Comparison of ENCODE assay signal across 8 mouse cellular contexts in the genomic region with DNA sequence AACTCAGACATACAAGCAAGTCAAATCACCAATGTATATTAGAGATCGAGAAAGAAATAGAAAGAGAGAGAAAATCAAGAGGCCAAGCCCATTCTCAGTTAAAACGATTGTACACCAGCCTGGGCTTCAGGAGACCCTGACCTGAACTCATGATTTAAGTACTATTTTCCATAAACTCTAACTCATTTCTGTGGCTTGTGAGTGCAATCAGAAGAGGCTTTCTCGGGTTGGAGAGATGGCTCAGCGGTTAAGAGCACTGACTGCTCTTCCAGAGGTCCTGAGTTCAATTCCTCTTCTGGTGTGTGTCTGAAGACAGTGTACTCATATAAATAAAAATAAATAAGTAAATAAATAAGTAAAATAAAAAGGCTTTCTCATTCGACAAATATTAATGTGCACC. TPM values are rescaled to one million over a fixed set of nuclear protein-coding genes. Genes with fewer than 3 reads are reported as not detected.
DNase-seq lines count a peak whose midpoint lies in the region; ATAC-seq and TF ChIP-seq lines count a peak whose summit lies in the region.

No protein-coding gene starts in this region.

- no peak overlapping the region for H3K27ac ChIP-seq in lung, embryonic 15.5 days
- H3K27ac ChIP-seq in embryonic facial prominence, embryonic 15.5 days (replicated peaks) = 0 out of 2 replicates have a peak overlapping the region, but pooled peaks have one; percentile 94
- no peak overlapping the region for H3K27ac ChIP-seq in limb, embryonic 11.5 days (replicated peaks; ENCODE audit: low read depth, low read length)
- H3K27ac ChIP-seq in olfactory bulb, adult 2 months (ENCODE audit: insufficient read depth, low read depth, low read length) = no peak overlapping the region

- no peaks in the 10 kb centered on the region for H3K9me3 ChIP-seq in lung, embryonic 15.5 days
- H3K9me3 ChIP-seq in embryonic facial prominence, embryonic 15.5 days (replicated peaks) = no peaks in the 10 kb centered on the region
- H3K9me3 ChIP-seq in limb, embryonic 11.5 days (ENCODE audit: control insufficient read depth, low read length) = no peaks in the 10 kb centered on the region

- TF ChIP-seq CTCF in olfactory bulb, adult 2 months (IDR thresholded peaks at IDR 0.05; ENCODE audit: insufficient read depth, low read depth, low read length) = no peak

- H3K27me3 ChIP-seq in lung, embryonic 15.5 days = no peaks in the 10 kb centered on the region
- no peaks in the 10 kb centered on the region for H3K27me3 ChIP-seq in embryonic facial prominence, embryonic 15.5 days
- H3K27me3 ChIP-seq in limb, embryonic 11.5 days (ENCODE audit: control insufficient read depth, insufficient read depth, low read length) = no peaks in the 10 kb centered on the region

- ATAC-seq in lung, embryonic 15.5 days (ENCODE audit: borderline replicate concordance, extremely low read depth, low FRiP score, low TSS enrichment) = no peak
- ATAC-seq in embryonic facial prominence, embryonic 15.5 days (ENCODE audit: insufficient number of reproducible peaks, low FRiP score, low TSS enrichment, low read depth) = no peak
- no peak for ATAC-seq in limb, embryonic 11.5 days (ENCODE audit: insufficient number of reproducible peaks, low FRiP score, low TSS enrichment, low read depth)

- WGBS in lung, embryonic 15.5 days = 37% methylated on average over 5 of the region's 5 CpGs
- WGBS in embryonic facial prominence, embryonic 15.5 days = 50% methylated on average over 5 of the region's 5 CpGs
- WGBS in limb, embryonic 11.5 days = 60% methylated on average over 5 of the region's 5 CpGs
- 48% methylated on average over 5 of the region's 5 CpGs for WGBS in olfactory bulb, adult 2 months

- peak overlapping the region; percentile 76 for H3K4me2 ChIP-seq in lung, embryonic 15.5 days
- peak overlapping the region; percentile 62 for H3K4me2 ChIP-seq in embryonic facial prominence, embryonic 15.5 days (replicated peaks)
- peak overlapping the region; percentile 68 for H3K4me2 ChIP-seq in limb, embryonic 11.5 days (ENCODE audit: low read depth, severe bottlenecking)

- H3K9ac ChIP-seq in lung, embryonic 15.5 days = peak overlapping the region; percentile 89
- peak overlapping the region; percentile 92; the same call in 1 of the 2 replicates for H3K9ac ChIP-seq in embryonic facial prominence, embryonic 15.5 days
- H3K9ac ChIP-seq in limb, embryonic 11.5 days (ENCODE audit: low read length) = no peak overlapping the region

- H3K36me3 ChIP-seq in lung, embryonic 15.5 days = peaks cover 22% of the 10 kb centered on the region
- H3K36me3 ChIP-seq in embryonic facial prominence, embryonic 15.5 days = peaks cover 21% of the 10 kb centered on the region
- H3K36me3 ChIP-seq in limb, embryonic 11.5 days (ENCODE audit: control insufficient read depth, insufficient read depth, low read length) = peaks cover 17% of the 10 kb centered on the region

- TF ChIP-seq POLR2A in olfactory bulb, adult 2 months (IDR thresholded peaks at IDR 0.05; ENCODE audit: insufficient read depth, low read depth, low read length) = no peak

- H3K4me1 ChIP-seq in lung, embryonic 15.5 days = peaks cover 10% of the 10 kb centered on the region
- H3K4me1 ChIP-seq in embryonic facial prominence, embryonic 15.5 days = peaks cover 14% of the 10 kb centered on the region
- peaks cover 6% of the 10 kb centered on the region; the same call in 1 of the 2 replicates for H3K4me1 ChIP-seq in limb, embryonic 11.5 days (ENCODE audit: control insufficient read depth, insufficient read depth, low read length)
- H3K4me1 ChIP-seq in olfactory bulb, adult 2 months (ENCODE audit: control insufficient read depth, insufficient read depth, low read length) = peaks cover 6% of the 10 kb centered on the region; the same call in 1 of the 2 replicates

- peak overlapping the region; percentile 100 for H3K4me3 ChIP-seq in lung, embryonic 15.5 days
- peak overlapping the region; percentile 95 for H3K4me3 ChIP-seq in embryonic facial prominence, embryonic 15.5 days (replicated peaks)
- peak overlapping the region; percentile 92 for H3K4me3 ChIP-seq in limb, embryonic 11.5 days (ENCODE audit: low read depth, low read length)
- peak overlapping the region; percentile 18 for H3K4me3 ChIP-seq in olfactory bulb, adult 2 months (ENCODE audit: insufficient read depth, low read depth, low read length)

- DNase-seq in lung, postnatal 25 days (ENCODE audit: low spot score) = no peak
- DNase-seq in limb, embryonic 11.5 days (ENCODE audit: low spot score) = no peak
- no peak for DNase-seq in ovary, adult 18-20 months (ENCODE audit: low spot score)
- no peak for DNase-seq in testis, postnatal 14 days (ENCODE audit: low spot score)
- no peak for DNase-seq in right cerebral cortex, postnatal 10 days (ENCODE audit: low spot score in 2 of 2)

RNA-seq across cellular contexts. Expression of a gene that starts 0.9 kb away (rescaled TPM):
- 98.5 and 99.6 TPM in 2 replicates for polyA plus RNA-seq in lung, embryonic 15.5 days (2015; fragmentation: Nextera tagmentation; extraction: Ambion mirVana)
- 138 and 143 TPM in 2 replicates for polyA plus RNA-seq in embryonic facial prominence, embryonic 15.5 days (2015; fragmentation: Nextera tagmentation; extraction: Ambion mirVana)
- 112 and 118 TPM in 2 replicates for polyA plus RNA-seq in limb, embryonic 11.5 days (2014; fragmentation: Nextera tagmentation; extraction: Ambion mirVana)
- not detected in 2 replicates for polyA plus RNA-seq in olfactory bulb, adult 2 months (2012; ENCODE audit: insufficient read depth, insufficient read length, low replicate concordance, missing spikeins)

RNA-seq across cellular contexts. Expression of a gene that starts 14.3 kb away (rescaled TPM):
- 30.1 and 31.8 TPM in 2 replicates for polyA plus RNA-seq in lung, embryonic 15.5 days (2015; fragmentation: Nextera tagmentation; extraction: Ambion mirVana)
- polyA plus RNA-seq in embryonic facial prominence, embryonic 15.5 days (2015; fragmentation: Nextera tagmentation; extraction: Ambion mirVana) = 27.0 and 30.2 TPM in 2 replicates
- 35.2 and 40.9 TPM in 2 replicates for polyA plus RNA-seq in limb, embryonic 11.5 days (2014; fragmentation: Nextera tagmentation; extraction: Ambion mirVana)
- polyA plus RNA-seq in olfactory bulb, adult 2 months (2012; ENCODE audit: insufficient read depth, insufficient read length, low replicate concordance, missing spikeins) = not detected in 2 replicates

RNA-seq across cellular contexts. Expression of a gene that starts 48.3 kb away (rescaled TPM):
- polyA plus RNA-seq in lung, embryonic 15.5 days (2015; fragmentation: Nextera tagmentation; extraction: Ambion mirVana) = 0.19 TPM in 1 of 2 replicates, not detected in the other
- 0.73 and 0.89 TPM in 2 replicates for polyA plus RNA-seq in embryonic facial prominence, embryonic 15.5 days (2015; fragmentation: Nextera tagmentation; extraction: Ambion mirVana)
- polyA plus RNA-seq in limb, embryonic 11.5 days (2014; fragmentation: Nextera tagmentation; extraction: Ambion mirVana) = 0.25 and 0.26 TPM in 2 replicates
- polyA plus RNA-seq in olfactory bulb, adult 2 months (2012; ENCODE audit: insufficient read depth, insufficient read length, low replicate concordance, missing spikeins) = not detected in 2 replicates

Comparison
In these comparisons a context has a peak if more than half of its experiments do, and no peak if none do; other contexts are left out.
1. H3K4me3 ChIP-seq: peak in every context shown above with its lines; median percentile 100 in lung, embryonic 15.5 days; 95 in embryonic facial prominence, embryonic 15.5 days; 92 in limb, embryonic 11.5 days; 18 in olfactory bulb, adult 2 months.